Mouse (Mus musculus) ES-E14 (cell line): ENCODE measurements at regions not wholly inside any gene's neighbourhood (a gene's known extent, or its start where the extent isn't known, plus 50 kb on each side); places are given as distances from the start of the nearest gene placed in this dataset.

ENCODE experiments used
- DNase-seq: peaks from one replicate; pipeline ENCODE4 v3.0.0-alpha.2; 2013; ENCODE audit warnings: low read depth, low spot score
- H3K27ac ChIP-seq: 2 replicates; pipeline ENCODE4 v1.5.1; 2012; ENCODE audit warnings: low read depth, mild to moderate bottlenecking, low read length, moderate library complexity, mixed read lengths; ENCODE audit not compliant: poor library complexity, insufficient read depth, severe bottlenecking
- H3K36me3 ChIP-seq: 2 replicates; pipeline ENCODE4 v1.6.1; 2012; ENCODE audit warnings: mild to moderate bottlenecking, low read length, moderate library complexity, mixed read lengths; ENCODE audit not compliant: control insufficient read depth, poor library complexity, insufficient read depth, severe bottlenecking
- H3K4me1 ChIP-seq, 2 experiments: fragments of 150-350 bp in 1 of 2; sonication (generic) in 1 of 2; 2 replicates each; pipeline ENCODE4 v1.6.1; 2012; ENCODE audit warnings: low read length in 2 of 2, mild to moderate bottlenecking in 1 of 2, mixed read lengths in 1 of 2; ENCODE audit not compliant: control insufficient read depth in 2 of 2, insufficient read depth in 2 of 2, poor library complexity in 1 of 2
- H3K4me3 ChIP-seq, 2 experiments: fragments of 150-350 bp in 1 of 2; sonication (generic) in 1 of 2; 2 replicates each; pipeline ENCODE4 v1.5.1; 2012; ENCODE audit warnings: low read length in 2 of 2, low read depth in 1 of 2, mild to moderate bottlenecking in 1 of 2, mixed read lengths in 1 of 2; ENCODE audit not compliant: insufficient read depth in 1 of 2, poor library complexity in 1 of 2, severe bottlenecking in 1 of 2
- H3K9ac ChIP-seq: 2 replicates; pipeline ENCODE4 v1.6.1; 2012; ENCODE audit warnings: low read depth, mild to moderate bottlenecking, low read length, mixed read lengths; ENCODE audit not compliant: poor library complexity, insufficient read depth, severe bottlenecking
- H3K9me3 ChIP-seq: fragments of 150-350 bp; sonication (generic); 2 replicates; pipeline ENCODE4 v1.6.1; 2012; ENCODE audit warnings: low read depth, mild to moderate bottlenecking, low read length; ENCODE audit not compliant: control insufficient read depth, insufficient read depth
- CHD2 ChIP-seq: IDR thresholded peaks from 2 replicates; pipeline ENCODE4 v1.6.1; 2014; ENCODE audit warnings: mild to moderate bottlenecking, low read depth, low read length, inconsistent platforms
- HCFC1 ChIP-seq: IDR thresholded peaks from 2 replicates; pipeline ENCODE4 v1.6.1; 2012; ENCODE audit warnings: low read length, inconsistent platforms, borderline replicate concordance; ENCODE audit not compliant: insufficient read depth
- MAFK ChIP-seq: IDR thresholded peaks from 2 replicates; pipeline ENCODE4 v1.6.1; 2014; ENCODE audit warnings: mild to moderate bottlenecking, low read depth, low read length, inconsistent platforms; ENCODE audit not compliant: insufficient read depth
- ZC3H11A ChIP-seq: IDR thresholded peaks from 2 replicates; pipeline ENCODE4 v1.6.1; 2012; ENCODE audit warnings: low read depth, mild to moderate bottlenecking, inconsistent platforms, low read length, borderline replicate concordance
- ZNF384 ChIP-seq: IDR thresholded peaks from 2 replicates; pipeline ENCODE4 v1.6.1; 2012; ENCODE audit warnings: low read depth, low read length, inconsistent platforms
- in situ Hi-C, 2 experiments: fragments of 600-800 bp; cut with MboI; formaldehyde crosslinking; loops; one replicate each; pipeline ENCODE4 v1.15.1; 2025; ENCODE audit warnings: low sequenced_read_pairs in 2 of 2, inconsistent platforms in 1 of 2; ENCODE audit not compliant: unreplicated experiment in 2 of 2

DNA sequence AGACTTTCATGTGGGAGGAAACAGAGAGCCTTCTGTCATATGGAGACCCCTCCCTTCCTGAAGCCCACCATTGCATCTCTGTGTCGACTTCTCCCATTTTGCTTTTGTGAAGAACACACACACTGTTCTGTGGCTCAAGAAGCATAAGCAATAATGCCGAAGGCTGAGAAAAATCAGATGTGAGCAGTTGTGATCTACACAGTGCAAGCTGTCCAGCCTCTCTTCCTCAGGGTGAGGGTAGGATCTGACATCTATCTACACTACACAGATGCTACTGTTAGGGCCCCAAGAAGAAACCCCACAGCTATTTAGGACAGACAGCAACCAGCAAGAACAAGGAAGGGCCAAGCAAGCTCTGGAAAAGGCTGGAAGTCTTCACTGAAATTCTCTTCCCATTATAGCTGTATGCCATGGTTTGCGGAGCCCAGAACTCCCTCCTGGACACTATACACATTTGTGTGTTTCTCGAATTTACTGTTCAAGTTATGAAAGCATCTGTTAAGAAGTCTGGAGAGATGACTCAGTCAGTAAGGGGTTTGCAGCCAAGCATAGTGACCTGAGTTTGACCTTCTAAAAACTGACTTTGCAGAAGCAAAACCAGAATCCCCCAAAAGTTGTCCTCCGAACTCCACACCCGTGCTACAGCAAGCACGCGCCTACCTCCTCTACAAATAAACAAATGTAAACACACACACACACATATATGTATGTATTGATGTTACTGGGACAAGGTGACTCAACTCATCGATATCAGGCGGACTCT is 218.3 kb upstream of the Sesn3 start:
- no peak overlapping the region for H3K9ac ChIP-seq
- no peak for TF ChIP-seq MAFK
- no peak for TF ChIP-seq ZC3H11A
- TF ChIP-seq HCFC1: no peak
- no peak for TF ChIP-seq ZNF384
- no peak for TF ChIP-seq CHD2
- H3K27ac ChIP-seq: no peak overlapping the region
- H3K9me3 ChIP-seq: no peaks in the 10 kb centered on the region
- DNase-seq: no peak
- no peaks in the 10 kb centered on the region for H3K4me1 ChIP-seq
- H3K4me3 ChIP-seq: no peak overlapping the region
- in situ Hi-C loops: no loop called here
- H3K36me3 ChIP-seq: no peaks in the 10 kb centered on the region

- Histone ChIP-seq H3K27ac (no peak overlapping the region), H3K36me3 (no peaks in the 10 kb centered on the region), H3K9me3 (no peaks in the 10 kb centered on the region), H3K9ac (no peak overlapping the region), H3K4me1 (no peaks in the 10 kb centered on the region), H3K4me3 (no peak overlapping the region)
- in situ Hi-C loops: no loop called here
- no peak for TF ChIP-seq CHD2
- no peak for TF ChIP-seq HCFC1
- no peak for TF ChIP-seq MAFK
- no peak for TF ChIP-seq ZNF384
- TF ChIP-seq ZC3H11A: no peak
- DNase-seq: no peak
Observed at GRCm38 (mm10) chr9:14058592-14059227, 216.2 kb upstream of the Sesn3 start.

- Histone ChIP-seq H3K4me3 (no peak overlapping the region), H3K36me3 (no peaks in the 10 kb centered on the region), H3K27ac (no peak overlapping the region), H3K9me3 (no peaks in the 10 kb centered on the region), H3K9ac (no peak overlapping the region), H3K4me1 (no peaks in the 10 kb centered on the region)
- in situ Hi-C loops: no loop called here
- no peak for TF ChIP-seq ZC3H11A
- TF ChIP-seq MAFK: no peak
- TF ChIP-seq HCFC1: no peak
- TF ChIP-seq CHD2: no peak
- TF ChIP-seq ZNF384: no peak
- no peak for DNase-seq
Observed at GRCm38 (mm10) chr9:14059228-14059779, 215.6 kb upstream of the Sesn3 start.

GRCm38 (mm10) chr9:14060257-14060656 is 214.6 kb upstream of the Sesn3 start:
- Histone ChIP-seq H3K9me3 (no peaks in the 10 kb centered on the region), H3K4me3 (no peak overlapping the region), H3K27ac (no peak overlapping the region), H3K4me1 (no peaks in the 10 kb centered on the region), H3K36me3 (no peaks in the 10 kb centered on the region), H3K9ac (no peak overlapping the region)
- TF ChIP-seq CHD2 (no peak), ZC3H11A (no peak), ZNF384 (no peak), HCFC1 (no peak), MAFK (no peak)
- in situ Hi-C loops: no loop called here
- DNase-seq: no peak
